Mouse (Mus musculus) large intestine, adult 2 months (tissue): ENCODE measurements around the gene Nol10. TPM values are rescaled to one million over a fixed set of nuclear protein-coding genes. Genes with fewer than 3 reads are reported as not detected.
"Not testable (repeated sequence)": the region's sequence is repeated elsewhere in the genome, so short reads cannot be mapped to it uniquely, and the experiment has no call there.

Source experiments
- DNase-seq: peaks from one replicate; pipeline ENCODE4 v3.0.0-alpha.2; 2012; ENCODE audit warnings: low read depth, low spot score
- WGBS: fragments of 180-500 bp; shearing (Covaris S2); methylation state at CpG from one replicate; pipeline ENCODE4 v1.1.7; 2018; 5-methylcytosine and 5-hydroxymethylcytosine counted together
- polyA plus RNA-seq: library from polyadenylated mRNA; depleted of rRNA; stranded (reverse); fragments of >200 nt; gene quantifications from 2 replicates; pipeline ENCODE4 v1.2.3, GENCODE M21; 2012

Gene Nol10
- polyA plus RNA-seq, 1 experiment, result 2.8 TPM

- DNase-seq, result no peak
- 87% methylated on average over 7 of the region's 7 CpGs for WGBS
Measured at GRCm38 (mm10) chr12:17445251-17445650, 97.0 kb downstream of the Nol10 start.

GRCm38 (mm10) chr12:17448781-17449180, 100.5 kb downstream of the Nol10 start:
- DNase-seq, result no peak
- 66% methylated on average over 3 of the region's 3 CpGs for WGBS

- DNase-seq, result no peak
- WGBS, result 90% methylated on average over 4 of the region's 4 CpGs
Measured at GRCm38 (mm10) chr12:17449661-17450091, 101.4 kb downstream of the Nol10 start.

- WGBS, result 75% methylated on average over 4 of the region's 4 CpGs
- no peak for DNase-seq
Measured at GRCm38 (mm10) chr12:17450503-17450902, 102.2 kb downstream of the Nol10 start.

- no peak for DNase-seq
- WGBS, result 73% methylated on average over 4 of the region's 4 CpGs
Measured at GRCm38 (mm10) chr12:17450908-17451307, 102.7 kb downstream of the Nol10 start.

- 74% methylated on average over 1 of the region's 1 CpGs for WGBS
- DNase-seq, result no peak
Measured at GRCm38 (mm10) chr12:17452273-17452672, 104.0 kb downstream of the Nol10 start.

GRCm38 (mm10) chr12:17453918-17454317, 105.7 kb downstream of the Nol10 start:
- no peak for DNase-seq
- 60% methylated on average over 5 of the region's 5 CpGs for WGBS

- WGBS, result 59% methylated on average over 5 of the region's 5 CpGs
- no peak for DNase-seq
Measured at GRCm38 (mm10) chr12:17455096-17455495, 106.8 kb downstream of the Nol10 start.

- DNase-seq, result not testable (repeated sequence)
- WGBS, result 92% methylated on average over 4 of the region's 4 CpGs
Measured at GRCm38 (mm10) chr12:17459223-17459622, 111.0 kb downstream of the Nol10 start.

GRCm38 (mm10) chr12:17463706-17464105, 115.4 kb downstream of the Nol10 start:
- DNase-seq, result no peak
- 86% methylated on average over 4 of the region's 4 CpGs for WGBS

- DNase-seq, result not testable (repeated sequence)
- 83% methylated on average over 5 of the region's 5 CpGs for WGBS
Measured at GRCm38 (mm10) chr12:17464550-17464949, 116.3 kb downstream of the Nol10 start.

GRCm38 (mm10) chr12:17466791-17467190, 118.5 kb downstream of the Nol10 start:
- WGBS, result 78% methylated on average over 4 of the region's 4 CpGs
- no peak for DNase-seq

GRCm38 (mm10) chr12:17468359-17468758, 120.1 kb downstream of the Nol10 start:
- WGBS, result 62% methylated on average over 3 of the region's 3 CpGs
- no peak for DNase-seq

- no peak for DNase-seq
- 48% methylated on average over 7 of the region's 7 CpGs for WGBS
Measured at GRCm38 (mm10) chr12:17469869-17470268, 121.6 kb downstream of the Nol10 start.

- not testable (repeated sequence) for DNase-seq
Measured at GRCm38 (mm10) chr12:17470528-17470927, 122.3 kb downstream of the Nol10 start.

GRCm38 (mm10) chr12:17471405-17471804, 123.1 kb downstream of the Nol10 start:
- 95% methylated on average over 1 of the region's 1 CpGs for WGBS
- DNase-seq, result no peak

- 89% methylated on average over 3 of the region's 3 CpGs for WGBS
- no peak for DNase-seq
Measured at GRCm38 (mm10) chr12:17473128-17473527, 124.9 kb downstream of the Nol10 start.

- WGBS, result 73% methylated on average over 3 of the region's 3 CpGs
- DNase-seq, result no peak
Measured at GRCm38 (mm10) chr12:17473862-17474261, 125.6 kb downstream of the Nol10 start.

GRCm38 (mm10) chr12:17474681-17475080, 126.4 kb downstream of the Nol10 start:
- 66% methylated on average over 4 of the region's 4 CpGs for WGBS
- no peak for DNase-seq

- no peak for DNase-seq
- WGBS, result 82% methylated on average over 4 of the region's 4 CpGs
Measured at GRCm38 (mm10) chr12:17475146-17475545, 126.9 kb downstream of the Nol10 start.

- 78% methylated on average over 12 of the region's 12 CpGs for WGBS
- DNase-seq, result no peak
Measured at GRCm38 (mm10) chr12:17478196-17478595, 129.9 kb downstream of the Nol10 start.

GRCm38 (mm10) chr12:17478856-17479255, 130.6 kb downstream of the Nol10 start:
- no peak for DNase-seq
- 79% methylated on average over 2 of the region's 2 CpGs for WGBS
